Mouse (Mus musculus): Measurements from ENCODE around the gene Gm5447. TPM values are rescaled to one million over a fixed set of nuclear protein-coding genes. Genes with fewer than 3 reads are reported as not detected.

The Gm5447 gene
- polyA plus RNA-seq, 1 experiment: not detected

DNA sequence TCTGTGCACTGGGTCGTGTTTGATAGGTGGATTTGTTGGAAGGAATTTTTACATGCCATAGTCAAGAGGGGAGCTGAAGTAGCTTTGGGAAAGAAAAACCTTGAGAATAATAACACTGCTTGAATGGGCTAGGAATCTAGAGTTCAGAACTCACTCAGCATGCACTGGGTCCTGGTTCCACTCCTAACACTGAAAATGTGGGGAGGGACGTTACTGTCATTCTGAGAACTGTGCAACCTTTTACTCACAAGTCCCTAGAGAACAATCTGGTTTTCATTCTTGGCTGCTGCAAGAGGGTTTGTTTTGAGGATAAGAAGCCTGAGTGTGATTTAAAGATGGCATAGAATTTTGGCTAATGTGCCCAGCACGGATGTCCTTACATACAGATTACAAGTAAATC, 49.7 kb downstream of the Gm5447 start:
- Histone ChIP-seq H3K4me3 (ENCODE audit: low read depth, low read length) (no peak overlapping the region), H3K27me3 (ENCODE audit: control insufficient read depth, insufficient read depth, low read length, poor library complexity, severe bottlenecking) (no peaks in the 10 kb centered on the region), H3K9ac (ENCODE audit: low read depth, poor library complexity, severe bottlenecking) (no peak overlapping the region), H3K4me1 (ENCODE audit: control insufficient read depth, insufficient read depth, low read length) (no peaks in the 10 kb centered on the region), H3K27ac (ENCODE audit: insufficient read depth, low read length) (no peak overlapping the region), H3K9me3 (replicated peaks; ENCODE audit: control insufficient read depth, insufficient read depth, low read length, poor library complexity, severe bottlenecking) (no peaks in the 10 kb centered on the region), H3K36me3 (ENCODE audit: control insufficient read depth, insufficient read depth, low read length, poor library complexity, severe bottlenecking) (no peaks in the 10 kb centered on the region)
- TF ChIP-seq EP300 (IDR thresholded peaks at IDR 0.05; ENCODE audit: insufficient read depth, low read depth, low read length): no peak
- TF ChIP-seq CTCF (IDR thresholded peaks at IDR 0.05; ENCODE audit: low read depth, low read length): no peak
- TF ChIP-seq POLR2A (IDR thresholded peaks at IDR 0.05; ENCODE audit: insufficient read depth, low read length): no peak

Other genes with a start within 250 kb of the Gm5447 start
- gene Irf4, start 225.0 kb upstream of the Gm5447 start, polyA plus RNA-seq (2011; ENCODE audit: insufficient read depth, insufficient read length, low read depth, missing spikeins): not detected in 2 replicates
- 0.56 and 0.67 TPM in 2 replicates for gene Hus1b, start 26.4 kb upstream of the Gm5447 start, polyA plus RNA-seq (2011; ENCODE audit: insufficient read depth, insufficient read length, low read depth, missing spikeins)
- gene Exoc2, start 111 bp upstream of the Gm5447 start, polyA plus RNA-seq (2011; ENCODE audit: insufficient read depth, insufficient read length, low read depth, missing spikeins): 40.4 and 41.2 TPM in 2 replicates